Mouse (Mus musculus): ENCODE measurements around the gene Rhbdf1. TPM values are rescaled to one million over a fixed set of nuclear protein-coding genes. Genes with fewer than 3 reads are reported as not detected.

Rhbdf1 gene
- polyA plus RNA-seq (2017; shearing (Covaris generic)): 1 to 10 TPM in 1 of 2 experiments, under 1 TPM in 1; 0.15 to 2.6 TPM

GRCm38 (mm10) chr11:32221951-32222409 is at the start of gene Rhbdf1:
Rhbdf1 (minus strand) TSS chr11:32222300.

GRCm38 (mm10) chr11:32267188-32267884 is 45.2 kb upstream of the Rhbdf1 start, which contains the start of gene Nprl3:
Nprl3 (minus strand) TSS chr11:32267707.

DNA sequence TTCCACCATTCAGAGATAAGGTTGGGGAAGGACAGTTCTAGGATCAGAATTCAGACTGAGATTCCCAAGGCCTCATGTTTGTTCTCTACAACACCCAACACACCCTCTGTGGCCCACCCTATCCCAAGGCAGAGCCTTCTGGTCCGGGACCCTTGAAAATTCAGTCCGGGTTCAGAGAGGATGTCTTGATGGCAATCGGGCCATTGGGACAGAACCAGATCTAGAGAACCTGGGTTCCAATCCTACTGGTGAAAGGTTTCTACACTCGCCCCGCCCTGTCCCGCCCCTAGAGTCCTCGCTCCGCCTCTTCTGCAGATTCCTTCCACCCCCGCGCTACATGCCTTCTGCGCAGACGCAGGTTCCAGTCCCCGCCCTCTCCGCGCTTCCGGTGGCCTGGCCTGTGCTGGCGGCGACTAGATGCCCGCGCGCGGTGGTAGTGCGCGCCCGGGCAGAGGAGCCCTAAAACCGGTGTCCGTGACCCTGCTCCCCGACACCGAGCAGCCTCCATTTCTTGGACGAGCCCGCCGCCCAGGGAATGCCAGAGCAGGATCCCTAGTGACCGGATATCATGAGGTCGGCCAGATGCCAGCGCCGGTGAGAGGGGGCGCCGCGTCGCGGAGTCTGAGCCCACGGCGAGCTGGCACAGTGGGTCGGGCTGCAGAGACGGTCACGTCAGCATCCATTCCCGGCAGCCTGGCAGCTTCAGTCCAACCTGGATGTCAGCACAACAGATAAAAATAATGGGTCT is 4.2 kb upstream of the Rhbdf1 start, which contains the start of gene Mpg:
Gene Mpg, plus strand, starts transcription at position 382 of the 748 bp plus-strand sequence.

DNA sequence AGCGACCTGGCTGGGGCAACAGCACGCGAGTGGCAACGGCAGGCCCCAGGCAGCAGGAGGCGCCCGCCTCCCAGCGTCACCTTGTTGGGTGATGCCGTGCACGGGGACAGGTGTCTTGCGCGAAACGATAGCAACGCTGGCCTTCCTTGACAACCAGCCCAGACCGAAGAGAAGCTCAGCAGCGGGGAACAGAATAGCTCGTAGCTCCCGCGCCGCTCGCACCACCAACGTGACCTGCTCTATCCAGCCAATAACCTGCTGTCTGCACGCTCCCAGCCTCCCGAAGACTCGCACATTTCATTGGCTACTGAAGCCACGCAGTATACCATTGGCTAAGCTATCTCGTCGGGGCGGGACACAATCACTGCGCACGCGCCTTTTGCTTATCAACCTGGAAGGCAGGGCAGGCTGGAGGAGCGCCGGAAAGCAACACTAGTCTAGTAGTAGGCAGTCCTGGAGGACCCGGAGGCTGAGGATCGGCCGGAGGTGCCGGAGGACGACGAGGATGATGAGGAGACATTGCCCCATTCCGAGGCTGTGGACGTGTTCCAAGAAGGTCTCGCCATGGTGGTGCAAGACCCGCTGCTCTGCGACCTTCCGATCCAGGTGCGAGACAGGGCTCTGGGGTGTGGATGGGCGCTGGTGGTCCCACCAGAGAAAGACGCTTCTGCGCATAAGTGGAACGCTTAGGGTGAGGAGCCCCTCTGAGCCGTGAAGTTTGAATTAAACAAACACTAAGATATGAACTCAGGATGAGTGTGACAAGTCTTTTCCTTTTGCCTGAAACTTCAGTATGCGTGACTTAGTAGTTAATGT is 16.8 kb downstream of the Rhbdf1 start, which contains the start of gene Snrnp25:
Gene Snrnp25, plus strand, starts transcription at position 358 of the 816 bp plus-strand sequence.

DNA sequence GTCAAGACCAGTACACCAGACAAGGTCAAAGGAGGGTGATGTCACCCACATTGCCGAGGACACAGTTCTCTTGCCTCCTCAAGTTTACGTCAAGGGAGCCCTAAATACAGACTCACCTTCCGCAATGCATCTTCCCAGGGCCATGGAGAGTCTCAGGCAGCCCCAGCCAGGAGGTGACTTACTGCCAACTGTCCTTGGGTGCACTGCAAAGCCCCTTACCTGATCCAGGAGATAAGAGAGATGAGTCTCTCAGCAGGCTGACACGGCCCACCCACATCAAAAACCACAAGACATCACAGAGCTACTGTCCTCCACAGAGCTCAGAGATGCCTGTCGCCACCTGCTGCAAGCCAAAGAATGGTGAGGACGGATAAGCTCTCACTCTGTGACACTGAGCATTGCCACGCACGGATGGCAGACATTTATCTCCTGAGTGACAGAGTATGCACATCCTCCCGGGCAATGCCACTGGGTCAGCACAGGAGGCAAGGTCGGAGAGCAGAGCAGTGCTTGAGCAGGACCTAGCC is 22.0 kb downstream of the Rhbdf1 start, which contains the start of gene Il9r:
Gene Il9r, minus strand, starts transcription at position 205 of the 527 bp plus-strand sequence.

Other genes with a start within 250 kb of the Rhbdf1 start
- gene Nsg2, start 221.8 kb downstream of the Rhbdf1 start, polyA plus RNA-seq (2017; shearing (Covaris generic)): 100 to 1,000 TPM in 1 of 2 experiments, 10 to 100 TPM in 1; 74.9 to 188 TPM
- gene Il9r, start 22.0 kb downstream of the Rhbdf1 start, polyA plus RNA-seq (2017; shearing (Covaris generic)): 10 to 100 TPM in 1 of 2 experiments, 1 to 10 TPM in 1; 7.2 to 23.8 TPM
- gene Snrnp25, start 16.9 kb downstream of the Rhbdf1 start, polyA plus RNA-seq (2017; shearing (Covaris generic)): 10 to 100 TPM; 57.6 to 60.8 TPM
- 10 to 100 TPM; 26.1 to 44.5 TPM for gene Mpg, start 4.2 kb upstream of the Rhbdf1 start, polyA plus RNA-seq (2017; shearing (Covaris generic))
- 10 to 100 TPM; 44.2 to 46.7 TPM for gene Nprl3, start 45.4 kb upstream of the Rhbdf1 start, polyA plus RNA-seq (2017; shearing (Covaris generic))
- not detected for gene Hba-x, start 54.1 kb upstream of the Rhbdf1 start, polyA plus RNA-seq (2017; shearing (Covaris generic))
- gene Hba-a1, start 61.2 kb upstream of the Rhbdf1 start, polyA plus RNA-seq (2017; shearing (Covaris generic)): 100 to 1,000 TPM; 183 to 235 TPM
- gene Hbq1b, start 64.7 kb upstream of the Rhbdf1 start, polyA plus RNA-seq (2017; shearing (Covaris generic)): 1 to 10 TPM in 1 of 2 experiments, not detected in 1; 1.2 TPM
- 100 to 1,000 TPM; 293 to 315 TPM for gene Hba-a2, start 74.2 kb upstream of the Rhbdf1 start, polyA plus RNA-seq (2017; shearing (Covaris generic))
- gene Hbq1a, start 77.8 kb upstream of the Rhbdf1 start, polyA plus RNA-seq (2017; shearing (Covaris generic)): not detected
- gene Sh3pxd2b, start 125.5 kb upstream of the Rhbdf1 start, polyA plus RNA-seq (2017; shearing (Covaris generic)): under 1 TPM; 0.20 to 0.45 TPM
- gene Ubtd2, start 233.1 kb upstream of the Rhbdf1 start, polyA plus RNA-seq (2017; shearing (Covaris generic)): 1 to 10 TPM; 7.4 to 7.7 TPM

Data from activated CD4-positive, CD25-positive, alpha-beta regulatory T cell (primary cell).